Mouse (Mus musculus) ES-E14 (cell line): ENCODE data around the gene Macrod1.

ENCODE experiments used
- HCFC1 ChIP-seq: IDR thresholded peaks from 2 replicates; pipeline ENCODE4 v1.6.1; 2012; ENCODE audit warnings: low read length, inconsistent platforms, borderline replicate concordance; ENCODE audit not compliant: insufficient read depth
- MAFK ChIP-seq: IDR thresholded peaks from 2 replicates; pipeline ENCODE4 v1.6.1; 2014; ENCODE audit warnings: mild to moderate bottlenecking, low read depth, low read length, inconsistent platforms; ENCODE audit not compliant: insufficient read depth
- ZC3H11A ChIP-seq: IDR thresholded peaks from 2 replicates; pipeline ENCODE4 v1.6.1; 2012; ENCODE audit warnings: low read depth, mild to moderate bottlenecking, inconsistent platforms, low read length, borderline replicate concordance

GRCm38 (mm10) chr19:7142207-7142915 is 85.8 kb downstream of the Macrod1 start:
- no peak for TF ChIP-seq HCFC1
- no peak for TF ChIP-seq ZC3H11A
- TF ChIP-seq MAFK, result no peak
